8 mouse cellular contexts compared by ENCODE assay signal in the genomic region with DNA sequence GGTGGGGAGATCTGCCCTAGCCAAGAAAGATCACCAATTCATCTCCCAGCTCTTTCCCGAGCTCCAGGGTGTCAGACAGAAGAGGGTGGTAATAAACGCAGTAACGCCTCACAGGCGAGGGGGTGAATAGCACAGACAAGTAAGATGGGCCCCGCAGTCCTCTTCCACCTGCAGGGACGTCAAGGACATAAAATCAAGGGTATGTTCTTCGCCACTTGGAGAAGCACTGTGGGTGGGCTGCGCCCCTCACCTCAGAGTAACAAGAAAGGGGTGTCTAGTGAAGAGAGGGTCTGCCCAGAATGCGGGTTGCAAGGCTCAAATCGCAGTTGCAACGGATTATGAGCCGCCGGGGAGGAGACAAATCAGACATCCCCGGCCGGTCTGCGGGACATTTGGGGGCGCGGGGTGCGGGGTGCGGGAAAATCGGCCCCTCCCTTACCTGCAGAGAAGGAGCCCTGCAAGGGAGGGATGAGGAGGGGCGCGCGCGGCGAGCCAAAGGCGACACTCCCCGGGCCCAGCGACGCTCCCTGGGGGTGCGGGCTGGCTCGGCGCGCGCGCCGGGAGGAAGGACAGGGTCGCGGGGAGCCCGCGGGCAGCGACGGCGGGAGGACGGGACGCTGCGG. TPM values are rescaled to one million over a fixed set of nuclear protein-coding genes. Genes with fewer than 3 reads are reported as not detected.
DNase-seq lines count a peak whose midpoint lies in the region; ATAC-seq and TF ChIP-seq lines count a peak whose summit lies in the region.

No protein-coding gene starts in this region.

- peaks cover 29% of the 10 kb centered on the region for H3K4me1 ChIP-seq in cerebellum, adult 2 months (ENCODE audit: control insufficient read depth, insufficient read depth, low read length)
- no peaks in the 10 kb centered on the region; the same call in 1 of the 2 replicates for H3K4me1 ChIP-seq in bone marrow, adult 2 months (ENCODE audit: control insufficient read depth, insufficient read depth, low read length)
- H3K4me1 ChIP-seq in heart, embryonic 15.5 days (replicated peaks) = peaks cover 54% of the 10 kb centered on the region
- peaks cover 43% of the 10 kb centered on the region for H3K4me1 ChIP-seq in liver, embryonic 12.5 days

- under 1% methylated on average over 47 of the region's 47 CpGs for WGBS in cerebellum, adult 2 months
- WGBS in bone marrow, adult 2 months = under 1% methylated on average over 47 of the region's 47 CpGs
- whole genome bisulfite sequencing in heart, embryonic 15.5 days = under 1% methylated on average over 47 of the region's 47 CpGs
- 5% methylated on average over 41 of the region's 47 CpGs for WGBS in liver, embryonic 12.5 days (ENCODE audit: insufficient replicate concordance)

- peak; percentile 36; the same call in 1 of the 2 replicates for ATAC-seq in heart, embryonic 15.5 days (replicated peaks; ENCODE audit: insufficient number of reproducible peaks, insufficient read depth, low FRiP score, low read depth)
- ATAC-seq in liver, embryonic 12.5 days = peak; percentile 47

- H3K27me3 ChIP-seq in cerebellum, adult 2 months (ENCODE audit: control insufficient read depth, insufficient read depth, low read length) = no peaks in the 10 kb centered on the region
- H3K27me3 ChIP-seq in heart, embryonic 15.5 days = no peaks in the 10 kb centered on the region
- peaks cover 51% of the 10 kb centered on the region for H3K27me3 ChIP-seq in liver, embryonic 12.5 days (replicated peaks)
- no peaks in the 10 kb centered on the region for H3K27me3 ChIP-seq in splenic B cell, adult 2 months (ENCODE audit: control insufficient read depth, insufficient read depth, low read length, poor library complexity, severe bottlenecking)

- H3K4me2 ChIP-seq in heart, embryonic 15.5 days = peak overlapping the region; percentile 84
- H3K4me2 ChIP-seq in liver, embryonic 12.5 days = peak overlapping the region; percentile 98

- no peak for TF ChIP-seq CTCF in cerebellum, adult 2 months (IDR thresholded peaks at IDR 0.05; ENCODE audit: borderline replicate concordance, insufficient read depth, low read depth, low read length)
- TF ChIP-seq CTCF in bone marrow, adult 2 months (IDR thresholded peaks at IDR 0.05; ENCODE audit: control insufficient read depth, insufficient read depth, low read length) = no peak

- peak; percentile 46 to 61 for DNase-seq in cerebellum, adult 2 months
- no peak for DNase-seq in cerebellum, postnatal 4 days (ENCODE audit: low spot score in 2 of 2)
- peak; percentile 43 for DNase-seq in 3T3-L1 (ENCODE audit: low read depth, low spot score)
- DNase-seq in splenic B cell, adult 2 months (ENCODE audit: low read depth, low spot score) = peak; percentile 47
- DNase-seq in layer of hippocampus, adult 8-10 months (ENCODE audit: low spot score in 2 of 2) = no peak

- H3K4me3 ChIP-seq in cerebellum, adult 2 months (replicated peaks; ENCODE audit: insufficient read depth, low read depth, low read length) = peak overlapping the region; percentile 98
- H3K4me3 ChIP-seq in bone marrow, adult 2 months (replicated peaks; ENCODE audit: control insufficient read depth, low read depth, low read length) = peak overlapping the region; percentile 84
- peak overlapping the region; percentile 89 for H3K4me3 ChIP-seq in heart, embryonic 15.5 days
- H3K4me3 ChIP-seq in liver, embryonic 12.5 days = peak overlapping the region; percentile 89

- peak overlapping the region; percentile 78 for H3K27ac ChIP-seq in cerebellum, adult 2 months (ENCODE audit: insufficient read depth, low read length)
- peak overlapping the region; percentile 94 for H3K27ac ChIP-seq in bone marrow, adult 2 months (ENCODE audit: control insufficient read depth, insufficient read depth, low read depth, low read length, poor library complexity)
- peak overlapping the region; percentile 91 for H3K27ac ChIP-seq in heart, embryonic 15.5 days
- peak overlapping the region; percentile 89 for H3K27ac ChIP-seq in liver, embryonic 12.5 days

- H3K9ac ChIP-seq in heart, embryonic 15.5 days = peak overlapping the region; percentile 92
- peak overlapping the region; percentile 93 for H3K9ac ChIP-seq in liver, embryonic 12.5 days

- no peaks in the 10 kb centered on the region for H3K36me3 ChIP-seq in heart, embryonic 15.5 days
- H3K36me3 ChIP-seq in liver, embryonic 12.5 days = no peaks in the 10 kb centered on the region
- H3K36me3 ChIP-seq in splenic B cell, adult 2 months (ENCODE audit: control insufficient read depth, insufficient read depth, low read length, poor library complexity, severe bottlenecking) = no peaks in the 10 kb centered on the region

- no peak for TF ChIP-seq POLR2A in cerebellum, adult 2 months (IDR thresholded peaks at IDR 0.05; ENCODE audit: borderline replicate concordance, insufficient read depth, low read length)
- no peak for TF ChIP-seq POLR2A in bone marrow, adult 2 months (IDR thresholded peaks at IDR 0.05; ENCODE audit: borderline replicate concordance, control insufficient read depth, low read depth, low read length)

- H3K9me3 ChIP-seq in heart, embryonic 15.5 days (replicated peaks) = no peaks in the 10 kb centered on the region
- H3K9me3 ChIP-seq in liver, embryonic 12.5 days (replicated peaks) = no peaks in the 10 kb centered on the region

RNA-seq across cellular contexts. Expression of a gene that starts 0.5 kb away (rescaled TPM):
- polyA plus RNA-seq in cerebellum, adult 2 months (2012; rRNA removed) = 188 and 194 TPM in 2 replicates
- polyA plus RNA-seq in bone marrow, adult 2 months (2011; ENCODE audit: insufficient read depth, insufficient read length, low replicate concordance, missing spikeins) = 45.9 and 89.1 TPM in 2 replicates
- polyA plus RNA-seq in heart, embryonic 15.5 days (2015; fragmentation: Nextera tagmentation; extraction: Ambion mirVana) = 76.7 and 86.8 TPM in 2 replicates
- polyA plus RNA-seq in liver, embryonic 12.5 days (2016; fragmentation: Nextera tagmentation; extraction: Ambion mirVana) = 21.7 and 23.1 TPM in 2 replicates
- total RNA-seq in layer of hippocampus, adult 8-10 months (2022) = 100 to 1,000 TPM; 219 to 252 (median 232) TPM

RNA-seq across cellular contexts. Expression of a gene that starts 19.2 kb away (rescaled TPM):
- polyA plus RNA-seq in cerebellum, adult 2 months (2012; rRNA removed) = 1.3 and 2.2 TPM in 2 replicates
- 18.5 and 39.2 TPM in 2 replicates for polyA plus RNA-seq in bone marrow, adult 2 months (2011; ENCODE audit: insufficient read depth, insufficient read length, low replicate concordance, missing spikeins)
- polyA plus RNA-seq in heart, embryonic 15.5 days (2015; fragmentation: Nextera tagmentation; extraction: Ambion mirVana) = 8.3 and 12.7 TPM in 2 replicates
- 19.5 and 19.7 TPM in 2 replicates for polyA plus RNA-seq in liver, embryonic 12.5 days (2016; fragmentation: Nextera tagmentation; extraction: Ambion mirVana)
- total RNA-seq in layer of hippocampus, adult 8-10 months (2022) = 1 to 10 TPM in 1 of 4 experiments, under 1 TPM in 3; 0.62 to 1.2 (median 0.64) TPM

RNA-seq across cellular contexts. Expression of a gene that starts 39.1 kb away (rescaled TPM):
- 3.1 and 4.0 TPM in 2 replicates for polyA plus RNA-seq in cerebellum, adult 2 months (2012; rRNA removed)
- 0.52 TPM in 1 of 2 replicates, not detected in the other for polyA plus RNA-seq in bone marrow, adult 2 months (2011; ENCODE audit: insufficient read depth, insufficient read length, low replicate concordance, missing spikeins)
- 0.05 and 0.06 TPM in 2 replicates for polyA plus RNA-seq in heart, embryonic 15.5 days (2015; fragmentation: Nextera tagmentation; extraction: Ambion mirVana)
- 0.05 TPM in 1 of 2 replicates, not detected in the other for polyA plus RNA-seq in liver, embryonic 12.5 days (2016; fragmentation: Nextera tagmentation; extraction: Ambion mirVana)
- 1 to 10 TPM; 2.1 to 2.4 (median 2.2) TPM for total RNA-seq in layer of hippocampus, adult 8-10 months (2022)

RNA-seq across cellular contexts. Expression of a gene that starts 40.0 kb away (rescaled TPM):
- polyA plus RNA-seq in cerebellum, adult 2 months (2012; rRNA removed) = 115 and 120 TPM in 2 replicates
- polyA plus RNA-seq in bone marrow, adult 2 months (2011; ENCODE audit: insufficient read depth, insufficient read length, low replicate concordance, missing spikeins) = 13.9 and 26.5 TPM in 2 replicates
- 20.9 and 23.3 TPM in 2 replicates for polyA plus RNA-seq in heart, embryonic 15.5 days (2015; fragmentation: Nextera tagmentation; extraction: Ambion mirVana)
- polyA plus RNA-seq in liver, embryonic 12.5 days (2016; fragmentation: Nextera tagmentation; extraction: Ambion mirVana) = 18.0 and 19.7 TPM in 2 replicates
- 10 to 100 TPM; 66.0 to 74.2 (median 70.4) TPM for total RNA-seq in layer of hippocampus, adult 8-10 months (2022)

RNA-seq across cellular contexts. Expression of a gene that starts 44.3 kb away (rescaled TPM):
- polyA plus RNA-seq in cerebellum, adult 2 months (2012; rRNA removed) = 35.2 and 40.2 TPM in 2 replicates
- 40.1 and 43.4 TPM in 2 replicates for polyA plus RNA-seq in bone marrow, adult 2 months (2011; ENCODE audit: insufficient read depth, insufficient read length, low replicate concordance, missing spikeins)
- polyA plus RNA-seq in heart, embryonic 15.5 days (2015; fragmentation: Nextera tagmentation; extraction: Ambion mirVana) = 74.6 and 83.4 TPM in 2 replicates
- polyA plus RNA-seq in liver, embryonic 12.5 days (2016; fragmentation: Nextera tagmentation; extraction: Ambion mirVana) = 84.3 and 85.8 TPM in 2 replicates
- total RNA-seq in layer of hippocampus, adult 8-10 months (2022) = 10 to 100 TPM; 53.5 to 61.6 (median 58.8) TPM

Comparison
In these comparisons a context has a peak if more than half of its experiments do, and no peak if none do; other contexts are left out.
1. DNase-seq: peak in cerebellum, adult 2 months (2 of 2), 3T3-L1 (single experiment) and splenic B cell, adult 2 months (single experiment); none in cerebellum, postnatal 4 days (0 of 2) and layer of hippocampus, adult 8-10 months (0 of 2).
2. Peak in every context shown above with its lines, with median percentiles within 50 percentile points of each other: H3K27ac ChIP-seq and H3K4me3 ChIP-seq.